Comparison of ENCODE assay signal across 16 mouse cellular contexts in the genomic region with DNA sequence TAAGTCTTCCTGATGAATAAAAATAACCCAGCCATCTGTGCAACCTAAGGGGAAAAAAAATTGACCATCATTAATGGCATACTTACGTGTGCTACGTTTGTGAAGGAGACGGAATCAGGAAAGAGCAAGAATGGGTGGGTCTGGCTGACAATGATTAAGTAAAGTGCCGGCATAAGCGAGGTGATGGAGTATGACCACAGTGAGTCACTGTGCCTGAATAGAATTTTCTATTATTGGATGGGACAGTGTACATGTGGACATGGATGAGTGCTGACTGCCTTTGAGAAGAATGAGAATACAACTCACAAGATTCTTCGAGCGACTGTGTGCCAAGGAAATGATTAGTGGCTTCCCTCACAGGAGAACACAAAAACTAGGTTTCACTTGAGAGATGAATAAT.
"Had no signal": no experiment of that assay in that cellular context is flagged by ENCODE, and none has a peak within 500 bp of the region (broad histone marks: within the 10 kb centered on the region; RNA-seq: fewer than 3 reads in every experiment).

No protein-coding gene starts in this region.

- H3K36me3 ChIP-seq: neural tube, embryonic 13.5 days; neural tube, embryonic 15.5 days; stomach, embryonic 15.5 days had no signal

- H3K27me3 ChIP-seq: neural tube, embryonic 13.5 days; neural tube, embryonic 15.5 days; stomach, embryonic 15.5 days had no signal

- H3K4me3 ChIP-seq: neural tube, embryonic 13.5 days; neural tube, embryonic 15.5 days; stomach, embryonic 15.5 days had no signal

- H3K27ac ChIP-seq: neural tube, embryonic 13.5 days; neural tube, embryonic 15.5 days; stomach, embryonic 15.5 days; stomach, postnatal 0 days had no signal

- H3K4me2 ChIP-seq: neural tube, embryonic 13.5 days; neural tube, embryonic 15.5 days; stomach, embryonic 15.5 days had no signal

- DNase-seq: retina, postnatal 1 day; right cerebral cortex, adult 18-20 months; right cerebral cortex, postnatal 14 days; right cerebral cortex, postnatal 25 days; right cerebral cortex, postnatal 4 days; spleen, adult 18-20 months; thymus, adult 18-20 months; thymus, adult 2 months; thymus, postnatal 14 days; thymus, postnatal 25 days; thymus, postnatal 36 days; thymus, postnatal 4 days had no signal

- H3K9me3 ChIP-seq: neural tube, embryonic 13.5 days; stomach, embryonic 15.5 days had no signal

- H3K9ac ChIP-seq: neural tube, embryonic 13.5 days; neural tube, embryonic 15.5 days; stomach, embryonic 15.5 days had no signal

- H3K4me1 ChIP-seq: neural tube, embryonic 13.5 days; neural tube, embryonic 15.5 days; stomach, embryonic 15.5 days had no signal
